Mouse (Mus musculus) heart, postnatal 0 days (tissue): ENCODE data around the gene Hat1. TPM values are rescaled to one million over a fixed set of nuclear protein-coding genes. Genes with fewer than 3 reads are reported as not detected.

Experiments used
- ATAC-seq: fragments of 200-750 bp; cut with Nextera tagmentation; 2 replicates; pipeline ENCODE4 v1.8.0; 2017; ENCODE audit warnings: low read depth, moderate number of reproducible peaks, moderate library complexity; ENCODE audit not compliant: insufficient read depth
- DNase-seq: peaks from one replicate; pipeline ENCODE4 v3.0.0-alpha.2; 2016; ENCODE audit warnings: low spot score
- H3K27ac ChIP-seq: fragments of 300-500 bp; sonication (generic); 2 replicates; pipeline ENCODE4 v1.5.1; 2014; ENCODE audit warnings: low read depth, mild to moderate bottlenecking
- H3K27me3 ChIP-seq: fragments of 300-500 bp; sonication (generic); 2 replicates; pipeline ENCODE4 v1.6.1; 2014; ENCODE audit warnings: low read length, mixed read lengths; ENCODE audit not compliant: control insufficient read depth, insufficient read depth
- H3K36me3 ChIP-seq: fragments of 300-500 bp; sonication (generic); replicated peaks from 2 replicates; pipeline ENCODE4 v1.6.1; 2014; ENCODE audit warnings: low read length, mixed read lengths; ENCODE audit not compliant: control insufficient read depth, insufficient read depth
- H3K4me1 ChIP-seq: fragments of 300-500 bp; sonication (generic); 2 replicates; pipeline ENCODE4 v1.6.1; 2014; ENCODE audit warnings: antibody characterized with exemption; ENCODE audit not compliant: control insufficient read depth, insufficient read depth
- H3K4me2 ChIP-seq: fragments of 300-500 bp; sonication (generic); 2 replicates; pipeline ENCODE4 v1.6.1; 2014; ENCODE audit warnings: low read depth, mild to moderate bottlenecking, low read length, moderate library complexity
- H3K4me3 ChIP-seq: fragments of 300-500 bp; sonication (generic); 2 replicates; pipeline ENCODE4 v1.5.1; 2014; ENCODE audit warnings: low read depth, low read length
- H3K9ac ChIP-seq: fragments of 300-500 bp; sonication (generic); replicated peaks from 2 replicates; pipeline ENCODE4 v1.6.1; 2014; ENCODE audit warnings: low read depth, low read length, mixed read lengths
- H3K9me3 ChIP-seq: fragments of 300-500 bp; sonication (generic); replicated peaks from 2 replicates; pipeline ENCODE4 v1.6.1; 2016; ENCODE audit warnings: low read length; ENCODE audit not compliant: control insufficient read depth
- CTCF ChIP-seq: IDR thresholded peaks from 2 replicates; pipeline ENCODE4 v1.5.1; 2016; ENCODE audit warnings: antibody characterized with exemption, control low read depth, low read depth
- EP300 ChIP-seq: IDR thresholded peaks from 2 replicates; pipeline ENCODE4 v1.6.1; 2016; ENCODE audit warnings: antibody characterized with exemption, low read depth
- WGBS: fragments of 180-500 bp; shearing (Covaris S2); extraction: QIAGEN DNeasy Blood & Tissue Kit; methylation state at CpG from one replicate; pipeline ENCODE4 v1.1.7; 2014; 5-methylcytosine and 5-hydroxymethylcytosine counted together
- polyA plus RNA-seq: library from polyadenylated mRNA; unstranded; fragments of >200 nt; fragmentation: Nextera tagmentation; extraction: Ambion mirVana; gene quantifications from 2 replicates; pipeline ENCODE4 v1.2.1, GENCODE M21; 2015
- total RNA-seq: library from RNA; depleted of rRNA; stranded (reverse); fragments of >200 nt; gene quantifications from 2 replicates; pipeline ENCODE4 v1.2.3, GENCODE M21; 2014; ENCODE audit warnings: low replicate concordance

The Hat1 gene
- total and polyA plus RNA-seq, 2 experiments from 2014 or later: 27.2 to 66.5 TPM

DNA sequence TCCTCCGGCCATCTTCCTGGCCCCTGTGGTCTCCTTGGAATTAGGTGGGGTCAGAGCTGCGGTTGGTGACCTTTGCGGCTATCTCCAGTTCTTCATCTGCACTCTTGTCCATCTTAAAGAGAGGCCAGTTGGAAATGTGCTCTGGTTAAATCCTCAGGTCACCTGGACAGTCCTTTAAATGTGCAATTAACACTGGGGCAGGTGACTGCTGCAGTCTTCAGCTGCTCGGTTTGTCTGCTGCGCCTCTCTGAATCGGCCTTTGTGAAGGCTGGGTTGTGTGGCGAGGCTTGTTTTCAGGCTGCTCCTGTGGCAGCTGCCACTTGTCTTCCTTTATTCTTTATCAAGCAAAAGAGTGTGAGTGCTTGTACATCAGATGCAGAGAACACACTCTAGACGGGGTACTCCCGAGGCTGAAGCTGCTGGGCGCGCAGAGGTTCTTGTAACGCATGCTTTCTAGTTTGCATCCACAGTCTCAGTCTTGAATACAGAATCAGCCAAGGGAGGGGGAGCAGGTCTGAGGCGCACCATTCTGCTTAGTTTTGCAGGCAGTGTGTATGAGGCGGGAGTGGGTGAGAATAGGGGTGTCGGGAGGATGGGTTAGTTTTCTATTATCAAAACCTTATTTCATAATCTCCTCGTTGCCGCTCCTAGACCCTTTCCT, 56.9 kb downstream of the Hat1 start:
- Histone ChIP-seq H3K9me3 (no peaks in the 10 kb centered on the region), H3K4me2 (no peak overlapping the region), H3K4me3 (no peak overlapping the region), H3K9ac (no peak overlapping the region), H3K36me3 (peaks cover 10% of the 10 kb centered on the region), H3K27me3 (no peaks in the 10 kb centered on the region; the same call in 1 of the 2 replicates), H3K4me1 (no peaks in the 10 kb centered on the region), H3K27ac (no peak overlapping the region)
- TF ChIP-seq CTCF: no peak
- ATAC-seq: no peak
- 48% methylated on average over 17 of the region's 17 CpGs for WGBS
- no peak for DNase-seq

DNA sequence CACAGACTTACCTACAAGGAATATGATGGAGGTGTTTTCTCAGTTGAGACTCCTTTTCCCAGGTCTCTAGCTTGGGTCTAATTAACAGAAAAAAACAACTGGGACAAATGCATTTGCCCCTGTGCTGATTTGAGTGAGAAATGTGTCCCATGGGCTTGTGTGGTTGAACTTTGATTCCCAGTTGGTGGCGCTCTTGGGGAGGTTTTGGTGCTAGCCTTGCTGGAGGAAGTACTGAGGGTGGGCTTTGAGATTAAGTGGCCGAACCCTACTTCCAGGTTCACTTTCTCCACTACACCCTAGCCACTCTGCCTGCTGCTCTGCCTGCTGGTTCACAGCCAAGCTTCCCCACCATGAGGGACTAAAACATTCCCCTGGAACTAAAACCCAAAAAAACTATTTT, 60.8 kb downstream of the Hat1 start:
- H3K36me3 ChIP-seq: no peaks in the 10 kb centered on the region
- H3K9me3 ChIP-seq: no peaks in the 10 kb centered on the region
- no peak for TF ChIP-seq CTCF
- no peak for TF ChIP-seq EP300
- peaks cover 10% of the 10 kb centered on the region; the same call in 1 of the 2 replicates for H3K4me1 ChIP-seq
- H3K4me2 ChIP-seq: no peak overlapping the region
- no peak overlapping the region for H3K27ac ChIP-seq
- ATAC-seq (no peak), DNase-seq (no peak)
- H3K27me3 ChIP-seq: peaks cover 8% of the 10 kb centered on the region
- WGBS: 13% methylated on average over 2 of the region's 2 CpGs
- H3K4me3 ChIP-seq: no peak overlapping the region
- H3K9ac ChIP-seq: no peak overlapping the region

DNA sequence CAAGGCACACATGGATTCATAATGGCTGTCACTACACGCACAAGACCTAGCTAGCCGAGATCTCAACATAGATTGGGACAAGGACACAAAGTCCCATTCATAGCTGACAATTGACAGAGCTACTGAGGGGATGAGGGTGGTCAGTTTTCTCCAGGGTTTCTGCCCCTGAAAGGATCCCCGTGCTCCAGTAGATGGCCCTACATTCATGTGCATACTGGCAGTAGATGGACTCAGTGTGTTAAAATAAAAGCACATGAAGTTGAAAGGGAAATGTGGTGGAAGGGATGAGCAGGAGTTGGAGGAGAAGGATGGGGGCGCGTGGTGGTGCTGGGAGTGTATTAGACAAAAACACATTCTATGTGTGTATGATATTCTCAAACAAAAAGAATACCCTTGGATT, 63.0 kb downstream of the Hat1 start:
- Histone ChIP-seq H3K9ac (no peak overlapping the region), H3K4me2 (no peak overlapping the region), H3K27ac (no peak overlapping the region), H3K9me3 (no peaks in the 10 kb centered on the region), H3K4me3 (no peak overlapping the region), H3K4me1 (peaks cover 10% of the 10 kb centered on the region; the same call in 1 of the 2 replicates), H3K36me3 (no peaks in the 10 kb centered on the region), H3K27me3 (peaks cover 8% of the 10 kb centered on the region; the same call in 1 of the 2 replicates)
- no peak for ATAC-seq
- 55% methylated on average over 5 of the region's 5 CpGs for WGBS
- DNase-seq: no peak
- TF ChIP-seq CTCF (0 out of 2 replicates have a peak, but pooled peaks have one; percentile 14), EP300 (no peak)

DNA sequence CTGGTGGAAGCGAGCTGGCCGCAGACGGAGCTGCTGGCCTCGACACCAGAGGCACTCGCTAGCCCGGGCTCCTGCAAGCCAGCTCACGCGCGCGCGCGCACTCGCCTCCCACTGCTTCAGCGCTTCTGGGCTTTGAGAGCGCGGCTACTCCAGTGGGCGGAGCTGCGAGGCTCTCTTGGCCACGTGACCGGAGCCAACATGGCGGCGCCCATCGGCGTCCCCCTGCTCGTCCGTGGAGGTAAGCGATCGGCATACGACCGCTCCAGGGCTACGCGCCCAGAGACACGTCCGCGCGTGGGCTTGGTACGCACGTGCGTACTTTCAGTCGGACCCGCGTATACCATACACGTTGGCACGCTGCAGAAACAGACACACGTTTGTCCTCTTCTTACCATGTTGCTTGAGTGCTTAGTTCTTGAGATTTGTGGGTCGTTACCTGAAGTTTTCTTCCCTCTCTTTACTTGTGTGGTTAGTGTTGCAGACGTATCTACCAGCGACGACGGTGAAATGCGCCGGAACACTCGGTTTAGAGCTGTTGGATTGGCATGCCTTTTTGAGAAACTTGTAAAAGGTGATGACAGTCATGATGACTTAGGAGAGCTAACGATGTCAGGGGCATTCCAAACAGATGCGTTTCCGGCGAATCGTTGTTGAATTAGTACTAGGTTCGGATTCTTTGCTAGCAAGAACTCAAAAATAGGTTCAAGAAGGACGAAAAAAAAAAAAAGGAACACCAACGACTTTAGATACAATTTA, 64.6 kb downstream of the Hat1 start, which contains the start of gene Metap1d:
TSS of gene Metap1d (plus strand) at position 116 of the 756 bp plus-strand sequence.
- no peaks in the 10 kb centered on the region for H3K9me3 ChIP-seq
- DNase-seq: peak; percentile 91
- H3K4me2 ChIP-seq: peak within 1 kb of the TSS; percentile 94
- H3K27ac ChIP-seq: peak within 1 kb of the TSS; percentile 75
- peaks cover 10% of the 10 kb centered on the region; the same call in 1 of the 2 replicates for H3K4me1 ChIP-seq
- peak within 1 kb of the TSS; percentile 88 for H3K4me3 ChIP-seq
- H3K9ac ChIP-seq: peak within 1 kb of the TSS; percentile 69
- no peaks in the 10 kb centered on the region for H3K36me3 ChIP-seq
- peak; percentile 98 for ATAC-seq
- WGBS: under 1% methylated on average over 61 of the region's 61 CpGs
- H3K27me3 ChIP-seq: peaks cover 8% of the 10 kb centered on the region; the same call in 1 of the 2 replicates
- TF ChIP-seq CTCF (no peak), EP300 (no peak)

GRCm38 (mm10) chr2:71453917-71454260, 65.1 kb downstream of the Hat1 start:
- Histone ChIP-seq H3K4me1 (peaks cover 10% of the 10 kb centered on the region; the same call in 1 of the 2 replicates), H3K9me3 (no peaks in the 10 kb centered on the region), H3K4me2 (peak overlapping the region; percentile 94), H3K36me3 (no peaks in the 10 kb centered on the region), H3K27me3 (peaks cover 8% of the 10 kb centered on the region; the same call in 1 of the 2 replicates), H3K4me3 (peak overlapping the region; percentile 88), H3K9ac (peak overlapping the region; percentile 69), H3K27ac (no peak overlapping the region)
- ATAC-seq: no peak
- DNase-seq: no peak
- WGBS: 31% methylated on average over 4 of the region's 4 CpGs
- no peak for TF ChIP-seq EP300
- TF ChIP-seq CTCF: no peak
